Mouse (Mus musculus) retina, embryonic 14.5 days (tissue): ENCODE data around the gene Gm20916.
"Not testable (repeated sequence)": the region's sequence is repeated elsewhere in the genome, so short reads cannot be mapped to it uniquely, and the experiment has no call there.

Source experiments
- DNase-seq: peaks from one replicate; pipeline ENCODE4 v3.0.0-alpha.2; 2015; ENCODE audit warnings: low spot score

The Gm20916 gene

DNA sequence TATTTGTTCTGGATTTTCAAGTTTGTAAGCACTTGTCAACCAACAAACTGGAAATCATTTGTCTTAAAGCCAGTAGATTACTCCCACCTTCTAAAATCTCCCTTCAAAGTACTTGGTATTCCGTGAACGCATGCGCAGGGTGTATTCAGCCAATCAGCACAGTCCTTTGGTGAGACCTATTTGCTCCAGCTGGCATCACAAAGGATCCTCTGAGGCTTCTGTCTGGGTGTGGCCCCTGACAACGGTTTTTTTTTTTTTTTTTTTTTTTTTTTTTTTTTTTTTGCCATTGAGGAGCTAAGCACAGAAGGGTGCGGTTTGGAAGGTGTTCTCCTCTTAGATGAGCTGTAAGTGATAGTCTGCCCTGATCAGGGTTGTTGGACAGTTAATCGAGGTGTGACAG, at the start of gene Gm20916:
TSS of gene Gm20916 (plus strand) at position 301 of the 400 bp plus-strand sequence.
- not testable (repeated sequence) for DNase-seq
